Mouse (Mus musculus) cortical plate, adult 2 months (tissue): ENCODE results near the gene Fcgr3.

Experiments
- CTCF ChIP-seq: fragments of 200-500 bp; IDR thresholded peaks from 2 replicates; pipeline ENCODE4 v1.5.1; 2011; ENCODE audit warnings: mild to moderate bottlenecking, control low read depth, low read length; ENCODE audit not compliant: insufficient read depth; ENCODE audit errors: extremely low read depth
- POLR2A ChIP-seq: fragments of 200-500 bp; IDR thresholded peaks from 2 replicates; pipeline ENCODE4 v1.6.1; 2011; ENCODE audit warnings: mild to moderate bottlenecking, low read length, control low read depth; ENCODE audit not compliant: insufficient read depth; ENCODE audit errors: extremely low read depth

DNA sequence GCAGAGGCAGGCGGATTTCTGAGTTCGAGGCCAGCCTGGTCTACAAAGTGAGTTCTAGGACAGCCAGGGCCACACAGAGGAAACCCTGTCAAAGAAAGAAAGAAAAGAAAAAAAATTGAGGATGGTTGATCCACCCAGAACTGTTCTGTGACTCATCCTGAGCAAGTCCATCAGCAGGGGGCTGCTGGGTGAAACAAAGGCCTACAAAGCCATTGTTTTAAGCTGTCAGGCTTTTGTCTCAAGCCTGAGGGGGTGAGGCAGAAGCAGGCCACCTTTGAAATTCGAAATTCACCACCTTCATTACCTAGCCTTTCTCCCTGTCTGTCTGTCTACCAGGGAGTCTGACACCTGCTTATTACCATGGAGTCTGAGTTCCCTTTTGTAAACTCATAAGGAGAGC is 18.2 kb downstream of the Fcgr3 start:
- no peak for TF ChIP-seq POLR2A
- no peak for TF ChIP-seq CTCF
